Mouse (Mus musculus) testis, adult 10 weeks (tissue): ENCODE data around the gene Gatc. TPM values are rescaled to one million over a fixed set of nuclear protein-coding genes. Genes with fewer than 3 reads are reported as not detected.

ENCODE experiments used
- polyA plus RNA-seq: library from polyadenylated mRNA; stranded (reverse); fragments of 350-450 nt; fragmentation: Illumina TruSeq; extraction: RNeasy Lipid Tissue Mini Kit (QIAGEN cat#74804); gene quantifications from one replicate; pipeline ENCODE4 v1.2.3, GENCODE M21; 2014; ENCODE audit warnings: low read depth, low replicate concordance

The Gatc gene
- polyA plus RNA-seq = 27.7 TPM

DNA sequence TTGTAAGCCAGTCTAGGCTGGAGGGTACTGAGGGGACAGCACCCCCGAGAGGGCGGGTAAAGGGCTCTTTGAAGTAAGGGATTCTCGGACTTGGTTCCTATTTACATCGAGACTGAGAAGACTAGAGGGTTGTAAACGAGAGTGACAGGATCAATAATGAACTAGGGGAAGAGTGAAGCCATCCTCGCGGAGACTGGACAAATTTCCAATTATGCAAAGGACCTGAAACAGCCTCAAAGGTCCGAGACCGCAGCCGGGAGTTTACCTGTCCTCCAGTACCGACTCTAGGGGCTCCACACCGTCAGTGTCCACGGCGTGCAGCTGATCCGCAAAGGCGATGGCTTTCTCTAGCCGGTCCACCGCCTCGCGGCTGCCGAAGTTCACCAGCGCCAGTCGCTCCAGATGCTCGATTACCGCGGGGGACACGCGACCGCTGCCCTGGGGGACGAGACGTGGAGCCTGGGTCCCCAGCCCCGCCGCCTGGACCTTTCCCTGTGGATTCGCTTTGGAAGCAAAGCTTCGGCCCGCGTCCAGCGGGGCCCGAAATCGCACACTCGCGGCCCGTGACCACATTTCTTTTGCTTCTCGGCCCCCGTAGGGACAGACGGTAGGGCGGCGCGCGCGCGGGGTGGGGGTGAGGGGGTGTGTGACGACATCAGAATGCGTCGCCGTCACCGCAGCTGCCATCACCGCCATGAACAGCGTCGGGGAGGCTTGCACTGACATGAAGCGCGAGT lies at the start of gene Gatc, which contains the start of gene Triap1:
Gene Gatc (minus strand): TSS at position 602 of the 737 bp plus-strand sequence.
Gene Triap1 (plus strand): TSS at position 649 of the 737 bp plus-strand sequence.

DNA sequence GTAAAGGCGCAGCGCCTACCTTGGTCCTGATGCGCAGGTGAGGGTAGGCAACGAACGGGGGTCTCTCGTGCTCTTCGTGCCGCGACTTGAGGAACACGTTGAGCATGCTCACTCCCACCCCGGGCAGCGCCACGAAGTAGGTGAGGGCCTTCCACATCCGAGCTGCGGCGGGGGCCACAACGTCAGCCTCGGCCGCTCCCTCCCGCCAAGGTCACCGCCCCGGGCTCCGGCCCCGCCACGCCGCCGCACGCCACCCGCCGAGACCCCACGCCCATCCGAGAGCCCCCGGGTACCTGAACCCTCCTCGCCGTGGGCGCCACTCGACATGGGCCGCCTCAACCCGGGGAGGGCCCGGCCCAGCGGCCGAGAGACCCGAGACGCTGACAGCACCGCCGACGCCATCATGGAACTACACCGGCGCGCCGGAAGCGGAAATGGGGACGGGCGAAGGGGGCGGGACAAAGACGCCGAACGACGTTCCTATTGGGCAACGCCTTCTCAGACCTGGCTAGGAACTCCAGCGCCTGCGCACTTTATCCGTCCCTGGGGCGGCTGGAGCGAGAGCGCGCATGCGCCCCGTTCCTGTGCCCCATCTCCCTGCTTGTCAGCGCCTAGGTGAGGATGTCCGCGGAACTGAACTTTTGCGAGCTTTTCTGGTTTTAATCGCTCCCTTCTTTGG lies 7.7 kb upstream of the Gatc start, which contains the start of gene Cox6a1:
Gene Cox6a1 (minus strand): TSS at position 436 of the 679 bp plus-strand sequence.

DNA sequence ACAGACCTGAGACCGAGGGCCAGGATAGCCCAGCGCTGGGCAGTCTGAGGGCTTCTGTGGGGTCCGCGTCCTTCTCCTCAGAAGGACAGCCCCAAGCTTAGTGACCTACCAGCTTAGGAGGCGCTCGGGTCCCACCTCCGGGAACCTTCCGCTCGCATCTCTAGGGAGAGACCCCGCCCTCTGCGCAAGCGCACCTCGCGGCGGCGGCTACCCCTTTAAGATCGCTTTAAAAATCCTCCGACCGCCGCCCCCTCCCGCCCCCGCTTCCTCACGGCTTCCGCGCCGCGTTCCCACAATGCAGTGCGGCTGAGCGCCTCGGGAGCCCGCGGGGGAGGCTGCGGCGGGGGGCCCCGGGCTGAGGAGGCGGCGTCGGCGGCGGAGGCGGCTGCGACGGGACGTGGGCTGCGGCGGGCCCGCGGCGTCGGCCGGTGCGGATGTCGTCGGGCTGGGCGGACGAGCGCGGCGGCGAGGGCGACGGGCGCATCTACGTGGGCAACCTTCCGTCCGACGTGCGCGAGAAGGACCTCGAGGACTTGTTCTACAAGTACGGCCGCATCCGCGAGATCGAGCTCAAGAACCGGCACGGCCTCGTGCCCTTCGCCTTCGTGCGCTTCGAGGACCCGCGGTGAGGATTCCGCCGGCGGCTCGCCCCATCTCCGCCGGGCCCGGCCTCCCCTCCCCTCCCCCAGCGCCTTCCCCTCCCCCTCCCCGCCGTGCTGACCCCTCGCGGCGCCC lies 13.9 kb downstream of the Gatc start, which contains the start of gene Srsf9:
Gene Srsf9 (plus strand): TSS at position 303 of the 735 bp plus-strand sequence.

DNA sequence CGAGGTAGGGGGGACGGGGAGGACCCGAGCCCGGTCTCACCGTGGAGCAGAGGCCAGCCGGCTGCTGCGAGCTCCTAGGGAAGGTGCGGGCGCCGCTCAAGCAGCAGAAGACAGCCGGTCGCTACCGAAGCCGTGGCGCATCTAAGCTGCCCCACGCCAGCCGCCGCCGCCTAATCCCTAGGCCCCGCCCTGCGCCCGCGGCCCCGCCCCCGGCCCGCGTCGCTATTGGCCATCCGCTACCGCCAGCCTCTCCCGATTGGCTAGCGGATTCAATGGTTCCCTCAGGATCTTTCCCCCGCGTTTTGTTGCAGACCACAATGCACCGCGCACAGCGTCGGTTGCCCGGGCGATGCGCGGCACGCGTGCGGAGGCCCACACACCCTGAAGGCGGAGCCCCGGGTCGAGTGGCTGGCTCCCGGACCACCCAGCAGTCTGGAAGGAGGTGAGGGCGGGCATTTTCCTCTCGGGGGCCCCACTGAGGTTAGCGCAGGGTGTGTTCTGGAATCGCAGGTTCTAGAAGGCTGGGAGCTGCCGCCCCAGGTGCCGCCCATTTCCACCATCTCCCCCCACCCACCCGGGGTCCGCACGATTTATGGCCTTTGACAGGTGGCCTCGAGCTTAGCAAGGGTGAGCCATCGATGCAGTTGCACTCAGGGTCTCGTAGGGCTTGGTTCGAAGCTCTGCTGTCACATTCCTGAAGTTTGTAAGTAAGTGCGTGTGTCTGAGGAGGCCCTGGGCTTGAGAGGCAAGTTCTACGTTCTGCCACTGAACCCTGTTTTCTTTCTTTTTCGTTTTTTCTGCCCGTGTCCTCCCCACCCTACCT lies 40.0 kb downstream of the Gatc start, which contains the start of gene Dynll1:
Gene Dynll1 (minus strand): TSS at position 208 of the 823 bp plus-strand sequence.

Other genes with a start within 250 kb of the Gatc start
- gene Gm10401, start 242.9 kb downstream of the Gatc start, polyA plus RNA-seq = not detected
- gene Acads, start 221.8 kb downstream of the Gatc start, polyA plus RNA-seq = 0.67 TPM
- gene Unc119b, start 206.2 kb downstream of the Gatc start, polyA plus RNA-seq = 1.8 TPM
- 56.4 TPM for gene Mlec, start 183.0 kb downstream of the Gatc start, polyA plus RNA-seq
- gene Cabp1, start 146.8 kb downstream of the Gatc start, polyA plus RNA-seq = 1.2 TPM
- gene Pop5, start 105.3 kb downstream of the Gatc start, polyA plus RNA-seq = 2.8 TPM
- gene Rnf10, start 68.3 kb downstream of the Gatc start, polyA plus RNA-seq = 48.6 TPM
- gene Coq5, start 61.5 kb downstream of the Gatc start, polyA plus RNA-seq = 8.0 TPM
- gene Dynll1, start 40.2 kb downstream of the Gatc start, polyA plus RNA-seq = 1,490 TPM
- gene Srsf9, start 14.0 kb downstream of the Gatc start, polyA plus RNA-seq = 43.0 TPM
- gene Triap1, start within 50 bp of the Gatc start, polyA plus RNA-seq = 3.8 TPM
- 36.1 TPM for gene Cox6a1, start 7.8 kb upstream of the Gatc start, polyA plus RNA-seq
- gene Msi1, start 88.4 kb upstream of the Gatc start, polyA plus RNA-seq = 11.8 TPM
- gene Pla2g1b, start 125.1 kb upstream of the Gatc start, polyA plus RNA-seq = not detected
- gene Sirt4, start 143.5 kb upstream of the Gatc start, polyA plus RNA-seq = 15.1 TPM
- 7.3 TPM for gene Pxn, start 165.5 kb upstream of the Gatc start, polyA plus RNA-seq
- gene Rplp0, start 218.3 kb upstream of the Gatc start, polyA plus RNA-seq = 37.4 TPM
- 4.3 TPM for gene Gcn1l1, start 224.1 kb upstream of the Gatc start, polyA plus RNA-seq